Mouse (Mus musculus): ENCODE data around the gene E2f6.

E2f6 gene

DNA sequence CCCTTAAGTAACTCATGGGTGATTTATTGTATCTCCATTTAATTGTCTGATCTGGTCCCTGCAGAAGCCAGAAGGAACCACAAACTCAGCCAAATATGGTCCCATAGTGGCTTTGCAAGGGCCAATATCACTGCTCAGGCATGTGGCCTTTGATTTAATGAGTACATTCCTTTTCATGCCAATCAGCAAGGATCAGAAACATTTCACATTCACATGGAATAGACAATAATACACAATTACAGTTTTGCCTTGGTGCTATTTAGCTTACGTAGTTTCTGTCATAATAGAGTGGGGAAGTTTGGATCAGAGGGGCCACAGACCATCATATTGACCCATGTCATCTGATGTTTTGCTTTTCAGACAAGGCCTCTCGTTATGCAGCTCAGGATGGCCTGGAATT is 37.7 kb downstream of the E2f6 start:
- no peak for DNase-seq (ENCODE audit: low read depth)

DNA sequence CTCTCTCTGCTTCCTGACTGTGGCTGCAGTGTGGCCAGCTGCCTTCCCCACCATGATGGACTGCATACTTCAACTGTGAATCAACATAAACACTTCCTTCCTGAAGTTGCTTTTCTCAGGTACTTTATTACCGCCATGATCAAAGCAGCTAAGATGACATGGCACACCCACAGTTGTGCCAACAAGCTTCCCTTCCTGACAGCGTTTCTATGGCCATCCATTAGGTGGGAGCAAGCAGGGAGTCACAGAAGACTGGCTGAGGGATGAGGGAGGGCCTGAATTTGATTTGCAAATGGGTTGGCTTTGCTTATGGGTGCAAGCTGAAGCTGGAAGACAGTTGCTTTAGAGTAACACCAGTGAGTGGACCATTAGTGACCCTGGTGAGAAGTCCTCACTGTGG is 39.1 kb downstream of the E2f6 start:
- DNase-seq (ENCODE audit: low read depth) = no peak

DNA sequence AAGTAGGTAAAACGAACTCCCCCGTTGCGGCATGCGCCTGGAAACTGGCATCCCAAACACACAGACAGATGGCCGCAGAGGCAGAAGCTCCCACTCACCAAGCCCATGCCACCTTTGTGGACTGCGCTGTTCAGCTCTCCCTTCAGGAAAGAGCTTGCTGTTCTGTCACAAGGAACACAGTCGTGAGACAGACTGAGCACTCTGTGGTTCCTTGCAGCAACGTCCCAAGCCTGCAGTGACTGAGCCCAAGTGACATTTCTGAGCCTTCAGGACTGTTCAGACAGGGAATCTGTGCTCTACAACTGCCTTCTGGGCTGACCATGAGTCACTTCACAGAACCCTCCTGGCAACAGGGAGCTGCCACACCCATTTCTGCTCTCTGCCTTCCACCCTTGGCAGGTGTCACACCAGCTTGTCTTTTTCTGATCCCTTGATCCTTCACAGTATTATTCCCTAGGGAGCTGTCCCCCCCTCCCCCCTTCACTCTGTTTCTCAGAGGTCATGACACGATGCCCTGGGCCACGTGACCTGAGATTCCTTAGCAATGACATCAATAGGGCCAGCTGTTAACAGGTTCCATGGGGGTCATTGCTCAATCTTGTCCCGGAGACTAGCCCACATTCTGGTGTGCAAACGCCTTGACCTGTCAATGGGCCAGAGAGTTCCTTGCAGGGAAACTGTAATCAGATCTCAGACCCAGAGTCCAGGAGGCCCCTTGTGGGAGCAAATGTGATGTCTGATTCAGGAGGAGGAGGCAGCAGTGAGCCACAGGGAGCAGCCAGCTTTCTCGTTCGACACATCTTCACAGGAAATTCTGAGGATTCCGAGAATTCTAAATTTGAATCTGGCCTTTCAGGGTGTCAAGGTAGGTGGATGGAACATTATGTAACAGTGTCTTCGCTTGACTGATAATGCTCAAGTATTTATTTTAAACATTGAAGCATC is 39.9 kb downstream of the E2f6 start:
- DNase-seq (ENCODE audit: low read depth) = no peak

DNA sequence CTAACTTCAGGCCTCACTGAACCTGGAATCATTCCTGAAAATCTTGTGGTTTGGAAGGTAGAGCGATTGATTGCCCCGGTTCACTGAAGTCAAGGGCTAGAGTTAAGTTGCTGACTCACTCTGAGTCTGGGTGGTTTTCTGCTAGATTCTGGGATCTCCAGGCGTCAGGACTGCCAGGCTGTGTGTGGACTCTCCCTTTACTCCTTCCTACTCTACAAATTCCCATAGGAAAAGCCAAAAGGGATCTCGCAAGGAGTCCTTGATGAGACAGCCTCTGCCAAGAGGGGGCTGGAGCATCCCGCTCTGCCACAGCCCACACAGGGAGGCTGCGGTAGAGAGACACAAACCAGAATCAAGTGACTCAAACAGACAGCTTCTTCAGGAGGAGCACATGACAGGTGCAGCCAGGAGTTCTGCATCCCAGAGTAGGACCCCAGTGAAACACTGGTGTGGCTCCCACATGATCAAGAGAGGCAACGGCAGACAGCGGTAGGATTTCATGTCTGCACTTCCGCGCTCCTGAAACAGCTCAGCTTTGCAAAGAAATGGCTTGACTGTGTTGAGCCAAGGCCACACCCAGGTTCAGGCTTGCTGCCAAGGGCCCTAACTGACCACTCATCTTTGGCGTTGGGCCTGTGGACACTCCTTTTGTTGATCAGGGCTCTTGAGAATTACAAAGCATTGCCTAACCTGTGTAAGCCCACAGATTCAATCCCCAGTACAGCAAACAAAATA is 42.8 kb downstream of the E2f6 start:
- no peak for DNase-seq (ENCODE audit: low read depth)

DNA sequence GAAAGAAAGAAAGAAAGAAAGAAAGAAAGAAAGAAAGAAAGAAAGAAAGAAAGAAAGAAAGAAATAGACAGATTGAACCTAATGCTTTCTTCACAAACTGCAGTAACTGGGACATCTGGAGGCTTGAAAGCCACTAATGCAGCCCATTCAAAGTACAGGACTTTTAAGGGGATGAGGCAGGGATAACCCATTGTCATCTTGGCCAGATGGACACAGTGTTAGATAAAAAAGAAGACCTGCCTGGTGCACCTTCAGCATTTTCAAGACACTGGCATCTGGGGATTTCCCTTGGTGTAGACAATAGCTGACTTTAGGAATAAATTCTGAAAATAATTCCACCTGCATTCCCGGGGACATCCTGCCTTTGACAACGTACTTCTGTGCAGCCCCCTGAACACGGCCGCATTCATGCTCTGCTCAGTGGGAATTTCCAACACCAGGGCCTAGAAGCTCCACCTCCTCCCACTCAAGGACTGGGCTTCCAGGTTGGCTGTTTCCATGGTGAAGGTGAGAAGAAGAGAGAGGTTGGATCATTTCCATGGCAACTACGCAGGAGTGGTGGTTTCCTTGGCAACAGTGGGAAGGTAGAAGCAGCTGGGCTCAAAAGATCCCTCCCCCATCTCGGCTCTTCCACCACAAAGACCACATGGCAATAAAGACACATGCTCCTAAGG is 45.0 kb downstream of the E2f6 start:
- DNase-seq (ENCODE audit: low read depth) = no peak

DNA sequence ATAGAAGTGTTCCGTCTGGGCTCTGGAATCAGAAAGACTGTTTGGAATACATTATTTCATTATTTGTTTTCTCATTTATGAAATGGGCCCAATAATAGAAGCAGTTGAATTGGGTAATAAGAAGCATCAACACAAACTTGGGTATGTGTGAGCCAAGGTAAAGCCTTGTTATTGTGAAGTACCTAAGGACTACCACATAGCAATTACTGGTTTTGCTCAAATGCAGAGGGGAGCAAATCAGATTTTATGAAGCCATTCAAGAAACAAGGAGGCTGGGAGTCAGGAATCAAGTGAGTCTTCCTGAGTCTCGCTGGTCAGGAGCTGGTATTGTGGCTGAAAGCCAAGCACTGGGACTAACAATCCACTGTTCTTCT is 45.5 kb downstream of the E2f6 start:
- no peak for DNase-seq (ENCODE audit: low read depth)

DNA sequence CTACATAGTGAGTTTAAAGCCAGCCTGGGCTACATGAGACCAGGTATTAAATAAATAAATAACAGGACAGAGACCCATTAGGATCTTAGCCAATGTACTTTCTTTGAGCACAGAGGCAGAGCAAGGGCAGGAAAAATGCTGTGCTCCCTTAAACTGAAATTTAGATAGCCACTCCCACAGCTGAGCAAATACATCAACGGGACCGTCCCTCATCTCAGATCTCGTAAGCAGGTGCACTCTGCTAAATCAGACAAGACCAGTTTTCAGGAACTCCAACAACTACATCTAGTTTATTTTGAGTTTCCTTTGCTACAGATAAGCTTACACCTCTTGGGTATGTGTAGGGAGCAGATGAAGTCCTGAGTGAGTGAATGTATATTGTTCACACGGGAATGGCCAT is 47.3 kb downstream of the E2f6 start:
- no peak for DNase-seq (ENCODE audit: low read depth)

DNA sequence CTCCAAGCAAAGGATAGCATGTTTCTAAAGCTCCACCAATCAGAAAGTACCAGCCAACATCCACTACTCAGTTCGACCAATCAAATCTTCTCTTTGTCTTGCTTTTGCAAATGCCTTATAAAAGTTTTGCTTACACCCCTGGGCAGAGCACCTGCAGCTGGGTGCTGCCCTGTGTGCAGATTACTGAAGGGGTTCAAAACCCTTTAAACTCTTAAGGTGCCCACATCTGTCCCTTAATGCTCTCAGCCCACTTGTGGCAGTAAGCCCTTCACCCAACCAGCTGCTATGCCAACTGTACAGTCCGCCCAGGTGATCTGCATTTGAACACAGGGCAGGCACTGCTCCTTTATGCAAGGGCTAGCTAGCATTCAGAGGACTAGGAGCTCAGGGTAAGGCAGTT is 49.0 kb downstream of the E2f6 start:
- DNase-seq (ENCODE audit: low read depth) = no peak

DNA sequence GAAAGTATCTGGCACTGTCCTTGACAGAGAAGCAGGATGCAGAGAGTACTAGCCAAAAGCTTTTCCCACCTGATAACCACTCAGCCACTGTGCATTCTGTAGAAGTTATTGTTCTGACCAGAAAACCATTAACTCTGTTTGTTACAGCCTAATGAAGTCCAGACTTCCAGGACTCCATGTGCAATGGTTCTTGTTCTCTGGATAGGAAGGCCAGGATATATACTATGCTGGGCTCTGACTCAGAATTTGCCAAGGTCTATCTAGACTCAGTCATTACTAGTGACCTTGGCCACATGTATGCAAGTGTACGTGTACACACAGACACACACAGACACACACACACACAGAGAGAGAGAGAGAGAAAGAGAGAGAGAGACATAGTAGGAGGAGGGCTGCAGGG is 49.8 kb downstream of the E2f6 start:
- no peak for DNase-seq (ENCODE audit: low read depth)

DNA sequence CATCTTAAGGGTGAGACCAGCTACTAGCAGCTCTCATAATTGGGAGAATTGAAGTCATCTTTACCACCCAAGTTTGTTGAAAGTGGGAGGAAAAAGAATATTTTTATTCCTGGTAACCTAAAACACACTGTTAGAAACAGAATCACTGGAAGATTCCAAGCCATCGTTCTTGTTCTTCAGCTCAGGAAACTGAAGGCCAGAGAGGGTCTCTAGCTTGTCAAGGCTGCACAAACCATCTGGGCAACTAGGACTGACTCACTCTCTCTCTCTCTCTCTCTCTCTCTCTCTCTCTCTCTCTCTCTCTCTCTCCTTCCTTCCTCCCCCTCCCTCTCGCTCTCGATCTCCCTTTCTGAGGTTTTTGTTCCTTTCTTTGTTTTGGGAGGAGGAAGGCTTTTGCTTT is 50.2 kb downstream of the E2f6 start:
- DNase-seq (ENCODE audit: low read depth) = no peak

DNA sequence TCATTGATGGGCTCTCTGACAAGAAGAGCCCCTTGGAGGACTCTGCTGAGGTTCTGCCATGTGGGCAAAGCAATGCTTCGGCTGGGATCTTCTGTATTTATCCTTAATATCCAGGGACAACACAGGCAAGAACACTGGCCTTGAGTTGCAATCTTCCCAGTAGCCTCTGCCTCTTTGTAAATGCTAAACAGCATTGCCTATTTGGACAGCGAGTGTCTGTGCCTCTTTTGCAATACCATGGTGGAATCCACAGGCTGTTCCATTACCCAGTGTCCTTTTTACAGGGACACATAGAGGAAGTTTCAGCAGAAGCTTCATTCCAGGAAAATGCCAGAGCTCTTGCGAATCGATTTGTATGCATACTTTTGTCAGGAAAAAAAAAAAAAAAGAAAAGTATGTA is 53.7 kb downstream of the E2f6 start:
- DNase-seq (ENCODE audit: low read depth) = no peak

DNA sequence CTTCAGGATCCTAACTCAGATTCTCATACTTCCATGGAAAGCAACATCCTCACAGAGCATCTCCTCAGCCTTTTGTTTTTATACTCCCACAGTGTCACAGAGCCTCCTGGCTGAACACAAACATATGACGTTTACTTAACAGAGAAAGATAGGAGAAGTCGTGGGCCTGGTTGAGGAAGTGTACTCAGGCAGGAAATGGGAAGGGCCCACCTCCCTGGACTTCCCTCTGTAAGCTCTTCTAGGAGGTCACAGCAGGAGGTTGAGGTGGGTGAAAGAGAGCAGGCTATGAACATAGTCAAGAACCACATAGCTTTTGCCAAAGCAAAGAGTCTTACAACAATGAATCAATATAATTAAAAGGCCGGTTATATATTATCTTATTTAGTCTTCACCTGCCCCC is 55.1 kb downstream of the E2f6 start:
- no peak for DNase-seq (ENCODE audit: low read depth)

DNA sequence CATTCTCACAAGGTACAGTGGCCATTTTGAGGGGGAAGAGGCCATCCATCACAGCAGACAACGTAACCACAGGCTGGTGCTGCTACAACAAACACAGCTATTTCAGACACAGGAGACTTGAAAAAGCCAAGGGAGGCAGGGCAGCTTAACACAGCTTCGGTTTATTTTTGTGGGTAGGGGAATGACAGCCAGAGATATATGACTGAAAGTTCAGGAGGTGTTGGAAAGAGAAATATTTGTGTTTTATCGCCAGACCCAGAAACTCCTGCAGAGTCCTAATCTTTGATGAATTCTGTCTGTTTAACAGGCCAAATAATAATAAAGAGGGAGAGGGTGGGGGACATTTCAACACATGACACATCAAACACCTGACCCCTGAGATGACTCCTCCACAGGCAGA is 55.7 kb downstream of the E2f6 start:
- no peak for DNase-seq (ENCODE audit: low read depth)

DNA sequence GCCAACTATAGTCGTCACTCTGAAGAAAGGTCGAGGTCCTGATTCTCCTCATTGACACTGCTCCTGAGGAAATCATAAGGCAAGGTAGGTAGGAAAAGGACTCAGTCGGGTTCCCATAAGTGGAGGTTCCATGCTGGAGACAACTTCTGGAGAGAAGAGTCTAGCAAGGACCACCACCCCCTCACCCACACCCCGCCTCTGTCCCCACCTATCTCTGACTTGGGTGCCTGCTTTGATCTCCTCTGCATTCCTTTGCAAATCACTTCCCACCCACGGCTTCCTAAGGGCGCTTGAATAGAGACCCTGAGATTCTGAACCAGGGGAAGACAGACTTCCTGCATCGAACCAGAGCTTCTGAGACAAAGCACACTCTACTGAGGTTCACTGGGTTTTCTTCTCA is 56.5 kb downstream of the E2f6 start:
- no peak for DNase-seq (ENCODE audit: low read depth)

DNA sequence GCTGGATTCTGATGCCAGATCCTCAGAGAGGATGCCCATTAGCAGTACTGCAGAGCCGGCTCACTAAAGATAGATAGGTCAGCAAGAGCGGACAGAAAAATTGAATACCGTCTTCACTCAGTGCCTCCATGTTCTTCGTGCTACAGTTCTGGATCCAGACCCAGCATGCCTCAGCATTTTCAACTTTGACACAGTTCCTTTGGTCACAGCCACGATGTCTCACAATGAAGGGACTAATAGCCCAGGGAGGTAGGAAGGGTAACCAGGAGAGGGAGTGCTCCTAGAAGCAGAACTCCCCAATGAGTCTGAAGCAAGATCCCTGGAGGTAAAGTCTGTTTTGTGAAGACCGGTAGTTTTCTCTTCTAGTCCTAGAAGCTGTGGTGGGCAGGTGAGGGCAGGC is 57.9 kb downstream of the E2f6 start:
- DNase-seq (ENCODE audit: low read depth) = no peak

DNA sequence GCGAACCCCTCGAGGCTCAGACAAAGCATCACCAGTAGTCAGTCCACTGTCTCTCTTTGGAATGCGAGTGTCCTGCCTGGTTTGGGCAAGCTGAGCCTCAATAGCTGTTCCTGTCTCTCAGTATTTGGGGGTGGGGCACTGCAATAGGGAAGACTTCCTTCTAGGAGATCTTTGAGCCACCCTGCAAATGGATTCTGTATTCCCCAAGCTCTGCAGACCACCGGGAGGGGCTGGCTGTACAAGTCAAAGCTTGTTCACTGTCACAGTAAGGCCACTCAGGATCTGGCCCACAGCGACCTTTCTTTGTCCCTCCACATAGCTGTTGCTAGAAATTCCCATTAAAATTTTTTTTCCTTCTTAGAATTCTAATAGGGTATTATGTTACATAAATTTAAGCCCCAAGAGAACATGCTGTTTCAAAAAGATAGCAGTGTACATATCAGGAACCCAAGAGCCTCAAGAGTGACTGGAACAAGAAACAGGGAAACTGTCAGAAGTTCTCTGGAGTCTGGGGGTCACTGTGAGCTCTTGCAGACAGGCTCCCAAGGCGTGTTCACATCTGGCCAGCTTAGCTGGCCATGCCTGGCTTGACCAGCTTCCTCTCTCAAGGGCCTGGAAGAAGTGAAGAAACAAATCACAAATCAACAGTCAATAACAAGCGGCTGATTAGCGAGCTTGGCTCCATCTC is 58.5 kb downstream of the E2f6 start:
- DNase-seq (ENCODE audit: low read depth) = no peak

DNA sequence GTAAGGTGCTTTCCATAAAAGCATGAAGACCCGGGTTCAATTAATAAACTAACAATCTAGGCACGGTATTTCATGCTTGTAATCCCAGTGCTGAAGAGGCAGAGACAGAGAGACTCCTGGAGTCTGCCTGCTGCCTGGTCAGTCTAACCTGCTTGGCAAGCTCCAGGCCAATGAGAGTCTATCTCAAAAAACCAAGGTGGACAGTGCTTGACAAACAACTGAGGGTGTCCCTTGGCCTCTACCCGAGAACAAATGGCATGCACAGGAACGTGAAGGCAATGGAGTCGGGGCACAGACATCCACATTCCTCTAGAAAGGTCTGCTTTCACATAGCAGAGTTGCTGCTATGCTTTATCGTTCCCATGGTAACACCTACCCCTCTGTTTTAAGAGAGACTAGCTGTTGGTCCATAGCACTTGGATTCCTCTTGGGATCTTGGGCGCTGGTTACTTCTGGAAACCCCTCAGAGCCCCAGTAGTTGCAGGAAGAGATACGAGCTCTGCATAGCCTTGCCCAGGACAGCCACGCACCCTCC is 59.2 kb downstream of the E2f6 start:
- DNase-seq (ENCODE audit: low read depth) = no peak

DNA sequence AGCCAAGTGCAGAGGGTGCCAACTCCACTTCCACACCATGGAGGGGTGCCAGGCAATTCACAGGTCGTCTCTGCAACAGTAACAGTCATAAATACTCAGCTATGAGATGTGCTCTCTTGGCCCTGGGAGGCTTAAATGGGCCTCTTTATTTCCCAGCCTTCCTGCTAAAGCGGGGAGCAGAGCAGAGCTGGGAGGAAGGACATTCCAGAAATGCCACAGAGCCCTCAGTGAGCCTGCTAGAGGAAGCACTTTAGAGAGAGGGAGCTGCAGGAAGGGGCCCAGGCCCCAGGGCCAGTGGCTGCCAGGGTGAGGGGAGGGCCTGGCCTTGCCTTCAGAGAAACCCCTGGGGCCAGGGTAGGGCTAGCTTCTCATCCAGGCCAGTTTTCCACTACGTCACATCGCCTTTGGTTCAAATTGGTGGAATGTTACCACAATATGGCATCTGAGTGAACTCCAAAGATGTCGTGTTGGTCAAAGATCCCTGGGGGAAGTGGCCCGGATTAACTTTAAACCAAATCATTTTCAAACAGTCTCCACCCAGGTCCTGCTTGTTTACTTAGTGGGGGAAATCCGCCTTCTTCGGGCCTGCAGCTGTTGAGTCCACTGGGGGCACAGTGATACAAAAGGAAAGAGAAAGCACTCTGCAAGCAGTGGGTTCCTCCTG is 59.8 kb downstream of the E2f6 start:
- no peak for DNase-seq (ENCODE audit: low read depth)

DNA sequence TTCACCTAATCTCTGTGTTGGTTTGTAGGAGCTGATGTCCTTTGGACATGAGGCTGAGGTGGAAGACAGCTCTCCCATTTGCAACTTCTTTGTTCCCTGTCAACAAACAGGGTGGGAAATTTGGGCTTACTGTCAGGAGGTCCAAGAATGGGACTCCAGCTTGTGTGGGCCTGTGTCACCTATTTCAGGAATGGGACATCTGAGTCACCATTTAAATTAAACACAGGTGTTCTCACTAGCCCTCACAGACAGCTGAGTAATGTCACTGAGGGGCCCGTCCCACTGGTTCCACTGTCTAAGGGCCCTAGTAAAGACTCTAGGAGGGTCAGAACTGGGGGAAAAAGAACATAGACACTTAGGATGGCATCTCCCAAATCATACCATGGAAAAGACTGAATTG is 61.2 kb downstream of the E2f6 start:
- DNase-seq (ENCODE audit: low read depth) = no peak

DNA sequence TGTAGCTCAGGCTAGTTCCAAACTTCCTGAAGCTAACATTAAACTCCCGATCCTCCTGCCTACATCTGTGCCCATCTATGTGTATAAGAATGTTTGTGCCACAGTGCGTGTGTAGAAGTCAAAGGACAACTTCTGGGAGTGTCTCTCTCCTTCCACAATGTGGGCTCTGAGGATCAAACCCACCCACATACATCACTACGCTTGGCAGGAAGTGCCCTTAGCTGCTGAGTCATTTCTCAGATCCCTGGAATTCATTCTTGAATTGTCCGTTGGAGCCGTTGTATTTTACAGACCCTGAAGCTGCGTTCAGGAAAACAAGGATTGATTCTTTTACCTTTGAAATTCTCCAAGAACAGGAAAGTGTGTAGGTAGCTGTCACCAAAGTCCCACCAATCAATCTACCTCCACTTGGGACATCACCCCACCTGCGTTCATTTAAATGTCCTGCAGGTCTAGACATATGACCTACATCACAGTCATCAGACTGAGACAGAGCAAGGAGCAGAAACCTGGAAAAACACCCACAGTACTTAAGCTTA is 62.2 kb downstream of the E2f6 start:
- DNase-seq (ENCODE audit: low read depth) = no peak

DNA sequence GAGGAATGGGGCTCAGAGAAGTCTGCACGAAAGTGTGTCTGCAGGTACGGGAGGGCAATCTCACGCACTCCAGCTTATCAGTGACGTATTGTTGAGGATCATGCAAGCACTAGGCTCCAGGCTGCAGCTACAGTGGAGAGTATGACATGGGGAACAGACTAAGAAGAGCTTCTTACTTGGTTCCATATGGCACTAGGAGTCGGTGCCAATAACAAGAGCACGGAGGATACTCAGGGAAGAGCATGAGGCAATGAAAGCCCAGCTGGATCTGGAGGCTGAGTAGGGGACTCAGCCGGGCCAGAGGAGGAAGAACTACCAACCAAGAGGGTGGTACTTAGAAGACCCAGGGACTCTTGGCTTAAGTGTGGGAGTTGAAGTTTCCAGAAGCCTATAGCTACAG is 62.8 kb downstream of the E2f6 start:
- no peak for DNase-seq (ENCODE audit: low read depth)
